Mouse (Mus musculus) spleen, adult 2 months (tissue): Measurements from ENCODE around the gene Ahcyl2.

ENCODE experiments used
- CTCF ChIP-seq: fragments of 200-500 bp; IDR thresholded peaks from 2 replicates; pipeline ENCODE4 v1.5.1; 2011; ENCODE audit warnings: mild to moderate bottlenecking, inconsistent platforms; ENCODE audit not compliant: insufficient read depth, insufficient read length, insufficient replicate concordance; ENCODE audit errors: extremely low read depth
- POLR2A ChIP-seq: fragments of 200-500 bp; IDR thresholded peaks from 2 replicates; pipeline ENCODE4 v1.6.1; 2011; ENCODE audit warnings: low read depth, low read length, inconsistent platforms

- no peak for TF ChIP-seq CTCF
- TF ChIP-seq POLR2A = no peak
Observed at GRCm38 (mm10) chr6:29777238-29777555, 9.4 kb downstream of the Ahcyl2 start.
